Comparison of ENCODE assay signal across 7 mouse cellular contexts in genomic region chr9:50449048-50449447, GRCm38 (mm10). TPM values are rescaled to one million over a fixed set of nuclear protein-coding genes. Genes with fewer than 3 reads are reported as not detected.
DNase-seq lines count a peak whose midpoint lies in the region; ATAC-seq lines count a peak whose summit lies in the region.

No protein-coding gene starts in this region.

- 29% methylated on average over 13 of the region's 13 CpGs for WGBS in kidney, embryonic 14.5 days

- H3K36me3 ChIP-seq in kidney, embryonic 14.5 days (ENCODE audit: control insufficient read depth, insufficient read depth, low read length), result no peaks in the 10 kb centered on the region

- H3K27ac ChIP-seq in kidney, embryonic 14.5 days (ENCODE audit: low read depth, low read length), result no peak overlapping the region

- H3K27me3 ChIP-seq in kidney, embryonic 14.5 days (ENCODE audit: control insufficient read depth, insufficient read depth, low read length), result no peaks in the 10 kb centered on the region

- no peak overlapping the region for H3K9ac ChIP-seq in kidney, embryonic 14.5 days (ENCODE audit: low read depth, low read length)

- H3K9me3 ChIP-seq in kidney, embryonic 14.5 days (ENCODE audit: control insufficient read depth, low read length), result no peaks in the 10 kb centered on the region

- no peak overlapping the region for H3K4me2 ChIP-seq in kidney, embryonic 14.5 days (replicated peaks; ENCODE audit: low read depth, low read length)

- DNase-seq in kidney, adult 11 months, result peak; percentile 89
- DNase-seq in MN1 (ENCODE audit: low spot score), result peak; percentile 20
- peak; percentile 44 for DNase-seq in adrenal gland, postnatal 25 days
- peak; percentile 93 for DNase-seq in kidney, adult 9 months
- no peak for DNase-seq in right cerebral cortex, adult 2 months (ENCODE audit: low spot score in 2 of 2)

- H3K4me3 ChIP-seq in kidney, embryonic 14.5 days (ENCODE audit: low read length), result no peak overlapping the region

- ATAC-seq in kidney, embryonic 14.5 days (ENCODE audit: low FRiP score, low TSS enrichment), result no peak
- ATAC-seq in CD4-positive, CD25-positive, alpha-beta regulatory T cell, adult 4 months, result no peak

- H3K4me1 ChIP-seq in kidney, embryonic 14.5 days (ENCODE audit: control insufficient read depth, insufficient read depth, low read length), result 0 out of 2 replicates have a peak, but pooled peaks cover 10% of the 10 kb centered on the region

RNA-seq across cellular contexts. Expression of gene Plet1, which starts 45.3 kb away (rescaled TPM):
- 32.1 and 36.7 TPM in 2 replicates for polyA plus RNA-seq in kidney, embryonic 14.5 days (2014; fragmentation: Nextera tagmentation; extraction: Ambion mirVana)
- total RNA-seq in adrenal gland, postnatal 25 days (2021), result 0.18 TPM in 1 of 2 replicates, not detected in the other
- polyA plus RNA-seq in CD4-positive, CD25-positive, alpha-beta regulatory T cell, adult 4 months (2017; shearing (Covaris generic)), result under 1 TPM in 1 of 2 experiments, not detected in 1; 0.48 TPM

Comparison
In these comparisons a context has a peak if more than half of its experiments do, and no peak if none do; other contexts are left out.
1. DNase-seq: peak in kidney, adult 11 months (single experiment), MN1 (single experiment), adrenal gland, postnatal 25 days (single experiment) and kidney, adult 9 months (single experiment); none in right cerebral cortex, adult 2 months (0 of 2).
2. RNA of gene Plet1, which starts 45.3 kb away (polyA plus RNA-seq): 32.1 to 36.7 TPM in kidney, embryonic 14.5 days; 0.48 TPM in CD4-positive, CD25-positive, alpha-beta regulatory T cell, adult 4 months; every median in the first group is over 10 times any median in the second.